ENCODE assay signal across 8 mouse cellular contexts in the genomic region with DNA sequence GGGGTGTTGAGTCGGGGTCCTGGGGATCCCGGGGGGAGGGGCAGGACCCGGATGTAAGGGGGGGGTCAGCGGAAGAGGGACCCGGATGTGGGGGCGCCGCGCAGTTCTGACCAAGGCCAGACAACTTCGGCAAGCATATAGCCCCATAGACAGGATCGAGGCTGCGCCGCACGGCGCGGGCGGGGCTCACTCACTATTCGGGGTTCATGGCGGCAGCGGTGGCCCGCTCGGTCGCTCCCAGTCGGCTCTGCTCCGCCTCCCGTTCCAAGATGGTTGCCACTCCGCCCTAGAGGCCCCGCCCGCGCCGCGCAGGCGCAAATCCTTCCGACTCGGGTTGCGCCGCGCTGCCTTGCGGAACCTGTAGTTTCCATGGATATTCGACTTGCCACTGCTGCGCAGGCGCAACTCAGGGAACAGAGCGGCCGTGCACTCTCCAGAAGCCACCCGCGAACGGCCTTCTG. TPM values are rescaled to one million over a fixed set of nuclear protein-coding genes. Genes with fewer than 3 reads are reported as not detected.
A peak's percentile ranks its signal among the peaks of the same experiment; 100 is the strongest.
DNase-seq lines count a peak whose midpoint lies in the region; ATAC-seq and TF ChIP-seq lines count a peak whose summit lies in the region.

TSS of gene Rab1b (minus strand) at position 342 of the 461 bp plus-strand sequence.

- ATAC-seq in forebrain, embryonic 12.5 days (ENCODE audit: low FRiP score): peak; percentile 95
- peak; percentile 96 for ATAC-seq in heart, postnatal 0 days (ENCODE audit: insufficient read depth, low read depth)
- peak; percentile 93 for ATAC-seq in liver, embryonic 16.5 days (ENCODE audit: low read depth)
- ATAC-seq in neural tube, embryonic 13.5 days (ENCODE audit: low read depth): peak; percentile 95

- peaks cover 58% of the 10 kb centered on the region for H3K4me1 ChIP-seq in E14TG2a.4 (replicated peaks; ENCODE audit: low read depth, low read length)
- peaks cover 21% of the 10 kb centered on the region for H3K4me1 ChIP-seq in forebrain, embryonic 12.5 days
- peaks cover 8% of the 10 kb centered on the region; the same call in 1 of the 2 replicates for H3K4me1 ChIP-seq in heart, postnatal 0 days (ENCODE audit: control insufficient read depth, insufficient read depth)
- peaks cover 24% of the 10 kb centered on the region for H3K4me1 ChIP-seq in liver, embryonic 16.5 days (ENCODE audit: control insufficient read depth, low read depth, low read length)
- H3K4me1 ChIP-seq in neural tube, embryonic 13.5 days (replicated peaks): peaks cover 21% of the 10 kb centered on the region
- peaks cover 16% of the 10 kb centered on the region for H3K4me1 ChIP-seq in testis, adult 2 months (ENCODE audit: control insufficient read depth, insufficient read depth, low read length)

- peak within 1 kb of the TSS; percentile 93 for H3K9ac ChIP-seq in forebrain, embryonic 12.5 days
- peak within 1 kb of the TSS; percentile 82 for H3K9ac ChIP-seq in heart, postnatal 0 days (replicated peaks; ENCODE audit: low read depth, low read length)
- peak within 1 kb of the TSS; percentile 88 for H3K9ac ChIP-seq in liver, embryonic 16.5 days (ENCODE audit: low read depth, low read length)
- peak within 1 kb of the TSS; percentile 95 for H3K9ac ChIP-seq in neural tube, embryonic 13.5 days

- peaks cover 75% of the 10 kb centered on the region for H3K36me3 ChIP-seq in E14TG2a.4 (ENCODE audit: insufficient read depth, low read length)
- H3K36me3 ChIP-seq in forebrain, embryonic 12.5 days (replicated peaks): peaks cover 76% of the 10 kb centered on the region
- H3K36me3 ChIP-seq in heart, postnatal 0 days (replicated peaks; ENCODE audit: control insufficient read depth, insufficient read depth, low read length): peaks cover 66% of the 10 kb centered on the region
- H3K36me3 ChIP-seq in liver, embryonic 16.5 days (ENCODE audit: control insufficient read depth, insufficient read depth): peaks cover 7% of the 10 kb centered on the region
- H3K36me3 ChIP-seq in neural tube, embryonic 13.5 days: peaks cover 75% of the 10 kb centered on the region
- peaks cover 6% of the 10 kb centered on the region for H3K36me3 ChIP-seq in testis, adult 2 months (ENCODE audit: control insufficient read depth, insufficient read depth, low read length)

- no peaks in the 10 kb centered on the region for H3K27me3 ChIP-seq in E14TG2a.4 (ENCODE audit: insufficient read depth, low read length)
- no peaks in the 10 kb centered on the region for H3K27me3 ChIP-seq in forebrain, embryonic 12.5 days
- no peaks in the 10 kb centered on the region for H3K27me3 ChIP-seq in heart, postnatal 0 days (ENCODE audit: control insufficient read depth, insufficient read depth, low read length)
- no peaks in the 10 kb centered on the region for H3K27me3 ChIP-seq in liver, embryonic 16.5 days (ENCODE audit: control insufficient read depth, insufficient read depth, low read depth, low read length)
- H3K27me3 ChIP-seq in neural tube, embryonic 13.5 days: no peaks in the 10 kb centered on the region
- no peaks in the 10 kb centered on the region for H3K27me3 ChIP-seq in testis, adult 2 months (ENCODE audit: control insufficient read depth, insufficient read depth, low read length)

- DNase-seq in c-Kit-positive CD71-positive TER-119-positive erythroid progenitor cells, embryonic 14.5 days (ENCODE audit: low spot score): peak; percentile 98
- DNase-seq in heart, postnatal 0 days (ENCODE audit: low spot score): peak; percentile 98
- DNase-seq in kidney, postnatal 4 days: peak; percentile 98 to 99

- H3K4me3 ChIP-seq in E14TG2a.4 (replicated peaks; ENCODE audit: low read length): peak within 1 kb of the TSS; percentile 93
- peak within 1 kb of the TSS; percentile 76 for H3K4me3 ChIP-seq in forebrain, embryonic 12.5 days (replicated peaks)
- H3K4me3 ChIP-seq in heart, postnatal 0 days (ENCODE audit: low read depth, low read length): peak within 1 kb of the TSS; percentile 88
- H3K4me3 ChIP-seq in liver, embryonic 16.5 days (ENCODE audit: low read depth, low read length): peak within 1 kb of the TSS; percentile 82
- H3K4me3 ChIP-seq in neural tube, embryonic 13.5 days: peak within 1 kb of the TSS; percentile 75
- peak within 1 kb of the TSS; percentile 86 for H3K4me3 ChIP-seq in testis, adult 2 months (ENCODE audit: control insufficient read depth, low read depth, low read length)

- WGBS in forebrain, embryonic 12.5 days: 0% methylated on average over 45 of the region's 46 CpGs
- under 1% methylated on average over 44 of the region's 46 CpGs for WGBS in heart, postnatal 0 days
- WGBS in liver, embryonic 16.5 days (ENCODE audit: insufficient replicate concordance): under 1% methylated on average over 42 of the region's 46 CpGs
- WGBS in neural tube, embryonic 13.5 days: under 1% methylated on average over 45 of the region's 46 CpGs

- peak within 1 kb of the TSS; percentile 89 for H3K4me2 ChIP-seq in forebrain, embryonic 12.5 days
- peak within 1 kb of the TSS; percentile 85 for H3K4me2 ChIP-seq in heart, postnatal 0 days (ENCODE audit: low read depth, low read length)
- peak within 1 kb of the TSS; percentile 88 for H3K4me2 ChIP-seq in liver, embryonic 16.5 days (ENCODE audit: low read depth, low read length)
- peak within 1 kb of the TSS; percentile 88 for H3K4me2 ChIP-seq in neural tube, embryonic 13.5 days

- no peaks in the 10 kb centered on the region for H3K9me3 ChIP-seq in E14TG2a.4 (ENCODE audit: low read length)
- no peaks in the 10 kb centered on the region for H3K9me3 ChIP-seq in forebrain, embryonic 12.5 days
- H3K9me3 ChIP-seq in heart, postnatal 0 days (replicated peaks; ENCODE audit: control insufficient read depth, low read length): no peaks in the 10 kb centered on the region
- no peaks in the 10 kb centered on the region for H3K9me3 ChIP-seq in liver, embryonic 16.5 days (replicated peaks; ENCODE audit: control insufficient read depth, low read length)
- no peaks in the 10 kb centered on the region for H3K9me3 ChIP-seq in neural tube, embryonic 13.5 days

- peak within 1 kb of the TSS; percentile 96 for H3K27ac ChIP-seq in forebrain, embryonic 12.5 days
- H3K27ac ChIP-seq in heart, postnatal 0 days (ENCODE audit: low read depth): peak within 1 kb of the TSS; percentile 95
- peak within 1 kb of the TSS; percentile 88 for H3K27ac ChIP-seq in liver, embryonic 16.5 days (ENCODE audit: low read length)
- H3K27ac ChIP-seq in neural tube, embryonic 13.5 days (replicated peaks): peak within 1 kb of the TSS; percentile 97
- peak within 1 kb of the TSS; percentile 93 for H3K27ac ChIP-seq in testis, adult 2 months (ENCODE audit: control insufficient read depth, insufficient read depth, low read depth, low read length)

- TF ChIP-seq CTCF in E14TG2a.4 (conservative IDR thresholded peaks at IDR 0.05; ENCODE audit: low read length): no peak
- no peak for TF ChIP-seq CTCF in heart, postnatal 0 days (IDR thresholded peaks at IDR 0.05; ENCODE audit: low read depth)
- no peak for TF ChIP-seq CTCF in testis, adult 2 months (IDR thresholded peaks at IDR 0.05; ENCODE audit: control insufficient read depth, insufficient read depth, insufficient replicate concordance, low read depth, low read length)

- peak; percentile 73 for TF ChIP-seq EP300 in heart, postnatal 0 days (IDR thresholded peaks at IDR 0.05; ENCODE audit: low read depth)

- TF ChIP-seq POLR2A in testis, adult 2 months (IDR thresholded peaks at IDR 0.05; ENCODE audit: control insufficient read depth, low read depth, low read length): peak; percentile 63

RNA-seq across cellular contexts. Expression of gene Rab1b, which starts in this region (rescaled TPM):
- polyA plus RNA-seq in forebrain, embryonic 12.5 days (2016; fragmentation: Nextera tagmentation; extraction: Ambion mirVana): 232 and 237 TPM in 2 replicates
- 384 and 424 TPM in 2 replicates for total RNA-seq in heart, postnatal 0 days (2014; rRNA removed; ENCODE audit: low replicate concordance)
- polyA plus RNA-seq in heart, postnatal 0 days (2015; fragmentation: Nextera tagmentation; extraction: Ambion mirVana): 230 and 231 TPM in 2 replicates
- 79.2 and 88.7 TPM in 2 replicates for polyA plus RNA-seq in liver, embryonic 16.5 days (2015; fragmentation: Nextera tagmentation; extraction: Ambion mirVana)
- polyA plus RNA-seq in neural tube, embryonic 13.5 days (2015; fragmentation: Nextera tagmentation; extraction: Ambion mirVana): 211 and 234 TPM in 2 replicates
- polyA plus RNA-seq in testis, adult 2 months (2012; rRNA removed): 113 and 124 TPM in 2 replicates

Comparison
In these comparisons a context has a peak if more than half of its experiments do, and no peak if none do; other contexts are left out.
1. Peak in every context shown above with its lines: DNase-seq, ATAC-seq, H3K4me3 ChIP-seq and H3K27ac ChIP-seq.